Mouse (Mus musculus) cortical plate, adult 2 months (tissue): Measurements from ENCODE around the gene Tenm1. TPM values are rescaled to one million over a fixed set of nuclear protein-coding genes. Genes with fewer than 3 reads are reported as not detected.

Experiments
- H3K27ac ChIP-seq: fragments of 200-500 bp; 2 replicates; pipeline ENCODE4 v1.5.1; 2012; ENCODE audit warnings: low read length, control low read depth, inconsistent platforms; ENCODE audit not compliant: insufficient read depth
- H3K4me1 ChIP-seq: fragments of 200-500 bp; 2 replicates; pipeline ENCODE4 v1.6.1; 2011; ENCODE audit warnings: low read length; ENCODE audit not compliant: control insufficient read depth, insufficient read depth
- H3K4me3 ChIP-seq: fragments of 200-500 bp; 2 replicates; pipeline ENCODE4 v1.5.1; 2011; ENCODE audit warnings: mild to moderate bottlenecking, low read length, control low read depth; ENCODE audit not compliant: insufficient read depth
- CTCF ChIP-seq: fragments of 200-500 bp; IDR thresholded peaks from 2 replicates; pipeline ENCODE4 v1.5.1; 2011; ENCODE audit warnings: mild to moderate bottlenecking, control low read depth, low read length; ENCODE audit not compliant: insufficient read depth; ENCODE audit errors: extremely low read depth
- POLR2A ChIP-seq: fragments of 200-500 bp; IDR thresholded peaks from 2 replicates; pipeline ENCODE4 v1.6.1; 2011; ENCODE audit warnings: mild to moderate bottlenecking, low read length, control low read depth; ENCODE audit not compliant: insufficient read depth; ENCODE audit errors: extremely low read depth
- polyA plus RNA-seq: library from polyadenylated mRNA; depleted of rRNA; stranded (reverse); fragments of >200 nt; gene quantifications from 2 replicates; pipeline ENCODE4 v1.2.3, GENCODE M21; 2012

Tenm1 gene
- polyA plus RNA-seq, 1 experiment = 12.9 TPM

- Histone ChIP-seq H3K4me1 (no peaks in the 10 kb centered on the region), H3K27ac (no peak overlapping the region), H3K4me3 (no peak overlapping the region)
- TF ChIP-seq POLR2A (no peak), CTCF (no peak)
Measured at GRCm38 (mm10) chrX:43319351-43319750, 109.6 kb downstream of the Tenm1 start.

DNA sequence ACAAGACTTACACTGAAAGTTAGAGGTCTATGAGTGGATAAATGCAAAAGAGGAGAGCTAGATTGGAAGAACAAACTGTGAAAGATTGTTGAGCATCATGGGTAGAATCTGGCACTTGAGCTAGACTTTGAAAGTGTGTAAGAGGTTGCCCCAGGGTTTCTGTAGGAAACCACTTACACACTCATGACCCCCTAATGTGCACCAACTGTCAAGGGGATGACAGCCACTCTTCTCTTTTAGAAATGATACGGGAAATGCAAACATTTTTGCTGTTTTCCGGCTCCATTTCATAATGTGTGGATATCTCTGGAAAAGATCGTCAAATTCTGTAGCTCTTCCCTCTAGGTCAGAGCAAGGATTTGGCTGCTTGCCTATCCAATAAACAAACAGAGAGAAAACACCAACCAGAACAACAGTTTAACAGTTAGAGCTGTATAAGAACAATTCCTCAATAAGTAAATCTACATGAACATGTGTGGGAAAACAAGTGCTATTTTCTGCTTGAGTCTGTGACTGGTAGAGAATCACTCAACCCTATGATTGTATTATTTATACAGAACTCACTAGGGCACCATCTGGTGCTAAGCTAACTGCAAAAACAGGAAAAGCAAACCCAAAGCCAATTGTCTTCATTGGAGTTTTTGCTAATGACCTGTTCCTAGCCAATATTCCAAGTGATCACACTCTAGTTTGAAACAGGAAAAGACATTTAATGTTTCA, 111.0 kb downstream of the Tenm1 start:
- Histone ChIP-seq H3K27ac (no peak overlapping the region), H3K4me1 (no peaks in the 10 kb centered on the region)
- no peak for TF ChIP-seq POLR2A
- TF ChIP-seq CTCF = no peak

DNA sequence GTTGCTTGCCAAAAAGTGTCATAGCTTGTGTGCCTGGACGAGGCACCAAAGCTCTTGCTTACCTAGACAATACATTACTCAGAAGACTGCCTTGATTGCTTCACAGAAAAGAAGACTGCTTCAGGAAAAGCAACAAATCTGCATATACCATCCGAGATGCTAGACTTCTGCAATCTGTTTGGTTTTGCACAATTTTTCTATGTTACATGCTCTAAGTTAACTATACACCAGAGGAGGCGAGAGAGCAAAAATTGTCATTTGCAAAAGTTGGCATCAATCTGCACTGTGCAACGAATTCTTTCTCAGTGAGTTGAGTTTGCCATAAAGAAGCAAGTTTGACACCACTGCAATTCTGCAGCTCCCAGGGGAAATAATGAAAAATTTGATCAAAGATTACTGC, 193.1 kb downstream of the Tenm1 start:
- no peaks in the 10 kb centered on the region for H3K4me1 ChIP-seq
- no peak overlapping the region for H3K27ac ChIP-seq
- TF ChIP-seq POLR2A = no peak

More for the DNA sequence above, 111.0 kb downstream of the Tenm1 start:
- H3K4me3 ChIP-seq = no peak overlapping the region

GRCm38 (mm10) chrX:43205003-43205402, 223.9 kb downstream of the Tenm1 start:
- no peak for TF ChIP-seq POLR2A
- TF ChIP-seq CTCF = no peak
- no peak overlapping the region for H3K4me3 ChIP-seq
- no peaks in the 10 kb centered on the region for H3K4me1 ChIP-seq
- H3K27ac ChIP-seq = no peak overlapping the region

More for the DNA sequence above, 193.1 kb downstream of the Tenm1 start:
- H3K4me3 ChIP-seq = no peak overlapping the region

GRCm38 (mm10) chrX:43202249-43202783, 226.6 kb downstream of the Tenm1 start:
- TF ChIP-seq POLR2A (no peak), CTCF (no peak)
- Histone ChIP-seq H3K27ac (no peak overlapping the region), H3K4me1 (no peaks in the 10 kb centered on the region), H3K4me3 (no peak overlapping the region)

DNA sequence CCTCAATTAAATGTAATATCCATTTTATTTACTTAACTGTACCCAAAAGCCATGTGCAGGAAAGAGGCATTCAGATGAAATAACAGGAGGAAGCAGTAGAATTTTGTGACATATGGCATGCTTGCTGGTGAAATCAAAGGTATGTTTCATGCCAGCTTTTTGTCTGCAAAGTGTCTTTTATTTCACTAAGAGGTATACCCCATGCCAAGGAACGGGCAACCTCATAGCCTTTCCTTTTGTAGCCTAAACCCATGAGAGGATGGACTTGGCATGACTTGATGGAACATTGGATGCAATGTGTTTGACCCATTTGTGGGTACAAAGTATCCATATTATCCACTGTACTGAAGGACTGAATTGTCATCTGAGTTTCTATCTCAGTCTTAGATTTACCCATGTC, 246.0 kb downstream of the Tenm1 start:
- Histone ChIP-seq H3K27ac (no peak overlapping the region), H3K4me3 (no peak overlapping the region), H3K4me1 (no peaks in the 10 kb centered on the region)
- TF ChIP-seq POLR2A (no peak), CTCF (no peak)

- TF ChIP-seq CTCF = no peak
- TF ChIP-seq POLR2A = no peak
- H3K4me1 ChIP-seq = no peaks in the 10 kb centered on the region
- H3K27ac ChIP-seq = no peak overlapping the region
- H3K4me3 ChIP-seq = no peak overlapping the region
Measured at GRCm38 (mm10) chrX:43151561-43151960, 277.4 kb downstream of the Tenm1 start.

- no peak for TF ChIP-seq CTCF
- no peak for TF ChIP-seq POLR2A
- no peak overlapping the region for H3K27ac ChIP-seq
Measured at GRCm38 (mm10) chrX:43129696-43130095, 299.2 kb downstream of the Tenm1 start.

DNA sequence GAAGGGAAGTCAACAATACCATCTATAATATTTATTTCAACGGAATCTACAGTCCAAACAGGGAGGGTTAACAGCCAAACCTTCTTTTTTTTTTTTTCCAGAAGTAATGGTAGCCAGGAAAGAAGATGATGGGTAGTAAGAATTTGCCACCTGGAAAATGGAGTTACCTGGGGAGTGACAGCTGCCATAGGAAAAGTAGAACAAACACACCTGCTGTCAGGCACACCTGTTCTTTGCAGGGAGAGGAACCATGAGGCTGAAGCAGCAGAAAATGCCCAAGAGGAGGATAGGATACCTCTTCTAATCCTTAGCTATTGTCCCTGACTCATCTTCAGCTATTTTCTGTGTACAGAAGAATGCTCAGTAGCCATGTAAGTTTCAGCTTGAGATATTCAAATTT, 306.4 kb downstream of the Tenm1 start:
- TF ChIP-seq CTCF (no peak), POLR2A (no peak)
- H3K4me1 ChIP-seq = no peaks in the 10 kb centered on the region
- no peak overlapping the region for H3K27ac ChIP-seq
- no peak overlapping the region for H3K4me3 ChIP-seq

More at GRCm38 (mm10) chrX:43129696-43130095, 299.2 kb downstream of the Tenm1 start:
- Histone ChIP-seq H3K4me3 (no peak overlapping the region), H3K4me1 (no peaks in the 10 kb centered on the region)

DNA sequence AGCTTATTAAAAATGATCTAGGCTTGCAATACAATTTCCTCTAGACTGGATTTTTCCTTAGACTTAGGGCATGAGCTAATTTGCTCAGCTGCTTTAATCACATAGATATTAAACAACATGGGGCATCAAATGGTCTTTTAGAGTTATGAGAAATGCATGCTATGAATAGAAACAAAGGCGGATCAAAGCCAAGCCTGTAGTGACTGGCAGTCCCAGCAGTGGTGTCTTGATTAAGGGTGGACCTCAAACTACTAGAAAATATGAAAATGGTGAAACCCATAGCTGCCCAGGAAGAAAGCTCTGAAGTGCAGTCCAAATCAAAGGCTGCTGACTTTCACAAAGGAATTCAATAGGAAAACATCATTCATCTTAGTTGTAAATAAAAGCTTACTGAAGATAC, 306.9 kb downstream of the Tenm1 start:
- Histone ChIP-seq H3K4me3 (no peak overlapping the region), H3K27ac (no peak overlapping the region), H3K4me1 (no peaks in the 10 kb centered on the region)
- TF ChIP-seq CTCF = no peak
- no peak for TF ChIP-seq POLR2A

GRCm38 (mm10) chrX:42986100-42986499, 442.8 kb downstream of the Tenm1 start:
- H3K4me3 ChIP-seq = no peak overlapping the region
- no peaks in the 10 kb centered on the region for H3K4me1 ChIP-seq
- TF ChIP-seq POLR2A (no peak), CTCF (no peak)
- no peak overlapping the region for H3K27ac ChIP-seq
